Mouse (Mus musculus) embryonic facial prominence, embryonic 10.5 days (tissue): ENCODE data around the gene Hist1h3i. TPM values are rescaled to one million over a fixed set of nuclear protein-coding genes. Genes with fewer than 3 reads are reported as not detected.
"Not testable (repeated sequence)": the region's sequence is repeated elsewhere in the genome, so short reads cannot be mapped to it uniquely, and the experiment has no call there.

Experiments
- DNase-seq: peaks from one replicate; pipeline ENCODE4 v3.0.0-alpha.2; 2017; ENCODE audit warnings: low spot score
- H3K27ac ChIP-seq: fragments of 300-500 bp; sonication (generic); replicated peaks from 2 replicates; pipeline ENCODE4 v1.5.1; 2016; ENCODE audit warnings: mild to moderate bottlenecking
- H3K27me3 ChIP-seq: fragments of 300-500 bp; sonication (generic); replicated peaks from 2 replicates; pipeline ENCODE4 v1.6.1; 2016; ENCODE audit warnings: low read depth, mild to moderate bottlenecking; ENCODE audit not compliant: poor library complexity, severe bottlenecking
- H3K36me3 ChIP-seq: fragments of 300-500 bp; sonication (generic); replicated peaks from 2 replicates; pipeline ENCODE4 v1.6.1; 2016; ENCODE audit warnings: mild to moderate bottlenecking, moderate library complexity
- H3K4me1 ChIP-seq: fragments of 300-500 bp; sonication (generic); 2 replicates; pipeline ENCODE4 v1.6.1; 2016
- H3K4me3 ChIP-seq: fragments of 300-500 bp; sonication (generic); 2 replicates; pipeline ENCODE4 v1.5.1; 2016; ENCODE audit warnings: mild to moderate bottlenecking, moderate library complexity
- H3K9me3 ChIP-seq: fragments of 300-500 bp; sonication (generic); 2 replicates; pipeline ENCODE4 v1.6.1; 2016; ENCODE audit warnings: mild to moderate bottlenecking
- WGBS: fragments of 180-500 bp; shearing (Covaris S2); methylation state at CpG from one replicate; pipeline ENCODE4 v1.1.7; 2016; 5-methylcytosine and 5-hydroxymethylcytosine counted together
- polyA plus RNA-seq: library from polyadenylated mRNA; unstranded; fragments of >200 nt; fragmentation: Nextera tagmentation; extraction: Ambion mirVana; gene quantifications from 2 replicates; pipeline ENCODE4 v1.2.1, GENCODE M21; 2016

Hist1h3i gene
- 102 and 103 TPM in 2 replicates for polyA plus RNA-seq

DNA sequence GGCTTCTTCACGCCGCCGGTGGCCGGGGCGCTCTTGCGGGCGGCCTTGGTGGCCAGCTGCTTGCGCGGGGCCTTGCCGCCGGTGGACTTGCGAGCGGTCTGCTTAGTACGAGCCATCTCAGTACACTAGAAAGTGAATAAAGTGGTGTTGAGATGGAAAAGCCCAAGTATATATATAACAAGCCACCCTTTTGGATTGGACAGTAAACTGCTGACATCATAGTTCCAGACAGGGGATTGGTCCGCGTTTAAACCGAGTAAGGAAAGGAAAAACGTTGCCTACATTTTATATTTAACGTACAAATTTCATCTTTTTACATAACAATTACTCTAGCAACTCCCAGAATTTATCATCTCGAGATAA is at the start of gene Hist1h3i:
Gene Hist1h3i (minus strand): TSS at position 116 of the 363 bp plus-strand sequence.
- H3K27ac ChIP-seq: peak within 1 kb of the TSS; percentile 97
- WGBS: 0% methylated on average over 17 of the region's 20 CpGs
- peak; percentile 56 for DNase-seq
- H3K4me1 ChIP-seq: peaks cover 39% of the 10 kb centered on the region
- H3K27me3 ChIP-seq: no peaks in the 10 kb centered on the region
- H3K9me3 ChIP-seq: no peaks in the 10 kb centered on the region
- peak within 1 kb of the TSS; percentile 63 for H3K4me3 ChIP-seq
- no peaks in the 10 kb centered on the region for H3K36me3 ChIP-seq

DNA sequence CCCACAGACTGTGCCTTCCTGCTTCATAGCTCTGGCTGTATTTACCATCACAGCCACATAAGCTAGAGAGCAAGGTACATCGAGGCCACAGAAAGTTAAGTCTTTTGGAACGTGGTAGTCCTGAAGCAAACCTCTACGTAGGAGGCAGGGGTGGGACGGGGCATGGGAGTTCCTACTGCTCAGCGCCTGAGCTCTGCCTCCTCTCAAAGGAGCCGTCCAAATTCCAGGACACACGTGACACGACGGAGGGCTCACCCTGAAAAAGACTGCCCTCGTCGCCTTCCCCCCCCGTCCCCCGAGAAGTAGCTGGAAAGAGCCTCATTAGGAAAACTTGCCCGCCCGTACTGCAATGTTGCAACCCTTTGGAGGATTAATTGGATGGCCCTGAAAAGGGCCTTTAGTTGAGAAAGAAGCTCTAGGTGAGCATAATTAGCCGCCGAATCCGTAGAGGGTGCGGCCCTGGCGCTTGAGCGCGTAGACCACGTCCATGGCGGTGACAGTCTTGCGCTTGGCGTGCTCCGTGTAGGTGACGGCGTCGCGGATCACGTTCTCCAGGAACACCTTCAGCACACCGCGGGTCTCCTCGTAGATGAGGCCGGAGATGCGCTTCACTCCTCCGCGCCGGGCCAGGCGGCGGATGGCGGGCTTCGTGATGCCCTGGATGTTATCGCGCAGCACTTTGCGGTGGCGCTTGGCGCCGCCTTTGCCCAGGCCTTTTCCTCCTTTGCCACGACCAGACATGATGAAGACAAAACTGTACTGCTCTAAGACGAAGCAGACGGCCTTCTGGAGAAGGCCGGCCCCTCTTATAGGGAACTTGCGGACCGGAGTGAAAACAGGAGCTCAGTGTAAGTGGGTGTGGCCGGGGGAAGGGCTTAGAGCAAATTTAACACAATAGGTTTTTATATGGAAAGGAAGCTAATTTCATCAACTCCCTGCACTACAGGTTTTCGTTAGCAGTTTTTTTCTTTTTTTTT is 48.5 kb upstream of the Hist1h3i start, which contains the start of gene Hist1h4n:
Gene Hist1h4n (minus strand): TSS at position 779 of the 977 bp plus-strand sequence.
- H3K4me3 ChIP-seq: peak within 1 kb of the TSS; percentile 44
- H3K4me1 ChIP-seq, H3K27me3 ChIP-seq, H3K9me3 ChIP-seq, H3K36me3 ChIP-seq, DNase-seq: not testable (repeated sequence)
- WGBS: under 1% methylated on average over 27 of the region's 58 CpGs
- H3K27ac ChIP-seq: peak within 1 kb of the TSS; percentile 61

DNA sequence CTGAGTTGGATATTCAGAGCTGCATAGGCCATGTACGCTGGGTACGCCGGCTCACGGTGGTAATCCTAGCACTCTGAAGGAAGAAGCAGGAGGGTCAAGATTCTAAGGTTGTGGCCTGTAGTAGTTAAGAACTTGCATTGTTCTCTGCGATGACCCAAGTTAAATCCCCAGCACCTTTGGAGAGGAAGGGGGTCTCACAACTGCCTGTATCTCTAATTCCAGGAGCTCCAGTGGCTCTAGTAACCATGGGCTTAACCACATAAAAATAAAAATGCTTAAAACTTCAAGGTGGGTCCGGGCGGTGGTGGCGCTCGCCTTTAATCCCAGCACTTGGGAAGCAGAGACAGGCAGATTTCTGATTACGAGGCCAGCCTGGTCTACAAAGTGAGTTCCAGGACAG is 47.2 kb upstream of the Hist1h3i start:
- 85% methylated on average over 10 of the region's 10 CpGs for WGBS
- H3K36me3 ChIP-seq: no peaks in the 10 kb centered on the region; the same call in 1 of the 2 replicates
- no peak for DNase-seq
- H3K9me3 ChIP-seq: no peaks in the 10 kb centered on the region
- peak overlapping the region; percentile 31; the same call in 1 of the 2 replicates for H3K4me3 ChIP-seq
- peak overlapping the region; percentile 66 for H3K27ac ChIP-seq
- 0 out of 2 replicates have a peak, but pooled peaks cover 5% of the 10 kb centered on the region for H3K4me1 ChIP-seq
- H3K27me3 ChIP-seq: no peaks in the 10 kb centered on the region

- no peak overlapping the region; the same call in 1 of the 2 replicates for H3K27ac ChIP-seq
These were observed 45.3 kb upstream of the Hist1h3i start for GRCm38 (mm10) chr13:21828511-21828910.

DNA sequence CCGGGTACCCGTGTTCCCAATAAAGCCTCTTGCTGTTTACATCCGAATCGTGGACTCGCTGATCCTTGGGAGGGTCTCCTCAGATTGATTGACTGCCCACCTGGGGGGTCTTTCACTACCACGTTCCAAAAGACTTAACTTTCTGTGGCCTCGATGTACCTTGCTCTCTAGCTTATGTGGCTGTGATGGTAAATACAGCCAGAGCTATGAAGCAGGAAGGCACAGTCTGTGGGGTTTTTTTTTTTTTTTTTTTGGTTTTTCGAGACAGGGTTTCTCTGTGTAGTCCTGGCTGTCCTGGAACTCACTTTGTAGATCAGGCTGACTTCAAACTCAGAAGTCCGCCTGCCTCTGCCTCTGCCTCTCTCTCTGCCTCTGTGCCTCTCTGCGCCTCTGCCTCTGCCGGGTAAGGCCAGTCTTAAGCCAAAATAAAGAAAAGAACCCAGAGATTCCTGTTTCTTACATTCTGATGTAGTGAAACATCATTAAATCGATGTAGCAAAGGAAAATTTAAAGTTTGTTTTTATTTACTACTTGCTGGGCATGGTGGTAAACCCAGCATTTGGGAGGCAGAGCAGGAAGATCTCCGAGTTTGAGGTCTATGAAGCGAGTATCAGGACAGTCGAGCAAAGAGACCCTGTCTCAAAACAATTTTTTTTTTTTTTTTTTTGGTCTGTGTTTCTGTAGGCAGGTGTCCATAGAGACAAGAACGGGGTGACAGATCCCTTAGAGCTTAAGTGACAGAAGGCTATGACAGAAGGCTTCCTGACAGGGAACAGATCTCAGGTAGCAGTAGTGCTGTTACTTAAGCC is 37.1 kb upstream of the Hist1h3i start:
- not testable (repeated sequence) for H3K36me3 ChIP-seq, H3K4me1 ChIP-seq, DNase-seq, H3K27me3 ChIP-seq, H3K9me3 ChIP-seq, H3K4me3 ChIP-seq, H3K27ac ChIP-seq
- 81% methylated on average over 8 of the region's 16 CpGs for WGBS

More at GRCm38 (mm10) chr13:21828511-21828910, 45.3 kb upstream of the Hist1h3i start:
- Histone ChIP-seq H3K36me3 (no peaks in the 10 kb centered on the region; the same call in 1 of the 2 replicates), H3K4me1 (0 out of 2 replicates have a peak, but pooled peaks cover 5% of the 10 kb centered on the region), H3K9me3 (no peaks in the 10 kb centered on the region), H3K4me3 (no peak overlapping the region), H3K27me3 (no peaks in the 10 kb centered on the region)
- no peak for DNase-seq
- WGBS: 84% methylated on average over 3 of the region's 3 CpGs

DNA sequence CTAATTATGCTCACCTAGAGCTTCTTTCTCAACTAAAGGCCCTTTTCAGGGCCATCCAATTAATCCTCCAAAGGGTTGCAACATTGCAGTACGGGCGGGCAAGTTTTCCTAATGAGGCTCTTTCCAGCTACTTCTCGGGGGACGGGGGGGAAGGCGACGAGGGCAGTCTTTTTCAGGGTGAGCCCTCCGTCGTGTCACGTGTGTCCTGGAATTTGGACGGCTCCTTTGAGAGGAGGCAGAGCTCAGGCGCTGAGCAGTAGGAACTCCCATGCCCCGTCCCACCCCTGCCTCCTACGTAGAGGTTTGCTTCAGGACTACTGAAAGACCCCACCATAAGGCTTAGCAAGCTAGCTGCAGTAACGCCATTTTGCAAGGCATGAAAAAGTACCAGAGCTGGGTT is 28.9 kb upstream of the Hist1h3i start:
- H3K4me1 ChIP-seq, DNase-seq, H3K36me3 ChIP-seq, H3K27me3 ChIP-seq, H3K9me3 ChIP-seq: not testable (repeated sequence)
- 1% methylated on average over 14 of the region's 14 CpGs for WGBS
- H3K27ac ChIP-seq: peak overlapping the region; percentile 69
- peak overlapping the region; percentile 45 for H3K4me3 ChIP-seq

GRCm38 (mm10) chr13:21811539-21811938 is 28.4 kb upstream of the Hist1h3i start, which contains the start of gene Hist1h4m:
Gene Hist1h4m (plus strand): TSS chr13:21811746.
- H3K27me3 ChIP-seq, DNase-seq, H3K9me3 ChIP-seq, H3K4me1 ChIP-seq, H3K36me3 ChIP-seq: not testable (repeated sequence)
- WGBS: no CpG with 5 or more reads among the region's 24 CpGs
- H3K27ac ChIP-seq: peak within 1 kb of the TSS; percentile 69
- H3K4me3 ChIP-seq: peak within 1 kb of the TSS; percentile 45

GRCm38 (mm10) chr13:21811074-21811473 is 27.9 kb upstream of the Hist1h3i start:
- not testable (repeated sequence) for H3K4me3 ChIP-seq, H3K36me3 ChIP-seq, H3K4me1 ChIP-seq, DNase-seq, H3K27me3 ChIP-seq, H3K27ac ChIP-seq, H3K9me3 ChIP-seq
- no CpG with 5 or more reads among the region's 8 CpGs for WGBS

GRCm38 (mm10) chr13:21810073-21810472 is 26.9 kb upstream of the Hist1h3i start, which contains the start of the genes Hist1h2bq and Hist1h2ao:
Gene Hist1h2bq (minus strand): TSS chr13:21810197.
Gene Hist1h2ao (plus strand): TSS chr13:21810465.
- not testable (repeated sequence) for H3K27me3 ChIP-seq, H3K4me3 ChIP-seq, DNase-seq, H3K4me1 ChIP-seq, H3K27ac ChIP-seq, H3K36me3 ChIP-seq, H3K9me3 ChIP-seq
- no CpG with 5 or more reads among the region's 23 CpGs for WGBS

GRCm38 (mm10) chr13:21803058-21803457 is 19.9 kb upstream of the Hist1h3i start:
- H3K4me1 ChIP-seq, H3K27me3 ChIP-seq, DNase-seq, H3K9me3 ChIP-seq, H3K4me3 ChIP-seq, H3K27ac ChIP-seq, H3K36me3 ChIP-seq: not testable (repeated sequence)
- no CpG with 5 or more reads among the region's 4 CpGs for WGBS

GRCm38 (mm10) chr13:21797163-21797562 is 14.0 kb upstream of the Hist1h3i start:
- H3K27me3 ChIP-seq, H3K9me3 ChIP-seq, H3K36me3 ChIP-seq, DNase-seq, H3K27ac ChIP-seq, H3K4me1 ChIP-seq, H3K4me3 ChIP-seq: not testable (repeated sequence)

GRCm38 (mm10) chr13:21795584-21795983 is 12.4 kb upstream of the Hist1h3i start:
- H3K4me3 ChIP-seq: no peak overlapping the region
- 90% methylated on average over 7 of the region's 7 CpGs for WGBS
- H3K4me1 ChIP-seq: peaks cover 5% of the 10 kb centered on the region
- H3K36me3 ChIP-seq: no peaks in the 10 kb centered on the region
- H3K9me3 ChIP-seq: no peaks in the 10 kb centered on the region
- DNase-seq: no peak
- H3K27ac ChIP-seq: no peak overlapping the region
- H3K27me3 ChIP-seq: no peaks in the 10 kb centered on the region
